Mouse (Mus musculus) liver, adult 2 months (tissue): ENCODE data around the gene Dnajc8. TPM values are rescaled to one million over a fixed set of nuclear protein-coding genes. Genes with fewer than 3 reads are reported as not detected.
A peak's percentile ranks its signal among the peaks of the same experiment; 100 is the strongest.
"Not testable (repeated sequence)": the region's sequence is repeated elsewhere in the genome, so short reads cannot be mapped to it uniquely, and the experiment has no call there.

ENCODE experiments used
- DNase-seq: peaks from one replicate; pipeline ENCODE4 v3.0.0-alpha.2; 2011; ENCODE audit warnings: low read depth, low spot score; ENCODE audit errors: extremely low read depth
- H3K27ac ChIP-seq: fragments of 200-500 bp; replicated peaks from 2 replicates; pipeline ENCODE4 v1.5.1; 2012; ENCODE audit warnings: low read depth, mild to moderate bottlenecking, control low read depth, inconsistent platforms, low read length; ENCODE audit not compliant: insufficient read depth
- H3K27me3 ChIP-seq: fragments of 200-500 bp; 2 replicates; pipeline ENCODE4 v1.6.1; 2012; ENCODE audit warnings: mild to moderate bottlenecking, moderate library complexity, low read length, inconsistent platforms; ENCODE audit not compliant: control insufficient read depth, insufficient read depth
- H3K36me3 ChIP-seq: fragments of 200-500 bp; 2 replicates; pipeline ENCODE4 v1.6.1; 2012; ENCODE audit warnings: low read length, inconsistent platforms; ENCODE audit not compliant: control insufficient read depth, insufficient read depth
- H3K4me1 ChIP-seq: fragments of 200-500 bp; 2 replicates; pipeline ENCODE4 v1.6.1; 2011; ENCODE audit warnings: low read length; ENCODE audit not compliant: control insufficient read depth, insufficient read depth
- H3K4me3 ChIP-seq: fragments of 200-500 bp; 2 replicates; pipeline ENCODE4 v1.5.1; 2011; ENCODE audit warnings: low read depth, mild to moderate bottlenecking, control low read depth, low read length, moderate library complexity; ENCODE audit not compliant: insufficient read depth
- H3K79me2 ChIP-seq: fragments of 200-500 bp; 2 replicates; pipeline ENCODE4 v1.6.1; 2012; ENCODE audit warnings: inconsistent platforms, mild to moderate bottlenecking, low read length, moderate library complexity; ENCODE audit not compliant: control insufficient read depth, insufficient read depth
- H3K9ac ChIP-seq: fragments of 200-500 bp; 2 replicates; pipeline ENCODE4 v1.6.1; 2012; ENCODE audit warnings: low read depth, mild to moderate bottlenecking, control low read depth, inconsistent platforms, low read length
- CTCF ChIP-seq: fragments of 200-500 bp; IDR thresholded peaks from 2 replicates; pipeline ENCODE4 v1.5.1; 2011; ENCODE audit warnings: low read depth, low read length, control low read depth
- POLR2A ChIP-seq: fragments of 200-500 bp; IDR thresholded peaks from 2 replicates; pipeline ENCODE4 v1.6.1; 2011; ENCODE audit warnings: low read length, control low read depth; ENCODE audit not compliant: insufficient read depth; ENCODE audit errors: extremely low read depth
- WGBS: fragments of 180-500 bp; shearing (Covaris S2); methylation state at CpG from one replicate; pipeline ENCODE4 v1.1.7; 2018; 5-methylcytosine and 5-hydroxymethylcytosine counted together
- polyA plus RNA-seq: library from polyadenylated mRNA; depleted of rRNA; stranded (reverse); fragments of >200 nt; gene quantifications from 2 replicates; pipeline ENCODE4 v1.2.3, GENCODE M21; 2012; rRNA removed
- total RNA-seq: library from RNA; depleted of rRNA; stranded (reverse); fragments of >200 nt; gene quantifications from 2 replicates; pipeline ENCODE4 v1.2.3, GENCODE M21; 2014; rRNA removed

Gene Dnajc8
- total and polyA plus RNA-seq, 2 experiments, result 10.4 to 26.1 TPM

DNA sequence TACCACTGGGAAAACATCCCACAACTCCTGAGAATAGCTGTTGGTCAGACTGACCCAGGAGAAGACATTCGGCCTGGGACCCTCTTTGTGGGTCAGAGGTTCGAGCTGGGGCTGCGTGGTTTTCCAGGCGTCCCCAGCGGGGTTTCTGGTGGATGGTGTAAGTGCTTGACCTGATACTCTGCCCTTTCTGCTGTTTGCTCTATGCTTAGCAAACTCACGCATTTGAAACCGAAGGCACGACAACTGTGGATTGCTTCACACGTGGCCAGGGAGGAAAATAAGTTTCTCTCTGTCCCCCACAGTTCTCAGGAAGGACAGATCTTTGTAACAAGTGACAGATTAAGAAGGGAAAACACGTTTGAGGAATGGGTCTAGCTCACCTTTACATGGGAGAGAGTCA is 55.3 kb downstream of the Dnajc8 start:
- Histone ChIP-seq H3K27ac (no peak overlapping the region), H3K36me3 (no peaks in the 10 kb centered on the region), H3K27me3 (no peaks in the 10 kb centered on the region), H3K4me3 (no peak overlapping the region), H3K79me2 (no peaks in the 10 kb centered on the region), H3K4me1 (peaks cover 7% of the 10 kb centered on the region), H3K9ac (no peak overlapping the region)
- TF ChIP-seq CTCF (no peak), POLR2A (no peak)
- WGBS, result 25% methylated on average over 10 of the region's 10 CpGs
- DNase-seq, result peak; percentile 68

DNA sequence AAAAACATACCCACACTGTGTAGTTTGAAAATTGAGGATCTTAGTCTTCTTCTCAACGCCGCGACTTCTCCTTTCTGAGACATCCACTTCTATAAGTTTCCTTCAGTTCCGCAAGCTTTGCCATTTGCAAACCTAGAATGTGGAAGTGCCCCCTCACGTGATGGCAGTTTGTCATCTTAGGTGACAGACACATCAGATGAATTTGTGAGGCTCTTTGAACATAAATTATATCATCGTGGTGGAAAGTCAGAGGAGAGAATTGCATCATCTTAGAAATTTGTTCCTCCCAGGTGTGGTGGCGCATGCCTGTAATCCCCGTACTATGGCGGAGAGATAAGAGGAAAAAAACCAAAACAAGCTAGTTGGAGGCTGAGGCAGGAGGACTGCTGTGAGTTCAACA is 57.6 kb downstream of the Dnajc8 start:
- peak; percentile 53 for DNase-seq
- TF ChIP-seq CTCF (no peak), POLR2A (no peak)
- Histone ChIP-seq H3K9ac (no peak overlapping the region), H3K4me3 (no peak overlapping the region), H3K79me2 (no peaks in the 10 kb centered on the region), H3K27ac (no peak overlapping the region), H3K27me3 (no peaks in the 10 kb centered on the region), H3K36me3 (no peaks in the 10 kb centered on the region), H3K4me1 (peaks cover 7% of the 10 kb centered on the region)
- 88% methylated on average over 9 of the region's 9 CpGs for WGBS

DNA sequence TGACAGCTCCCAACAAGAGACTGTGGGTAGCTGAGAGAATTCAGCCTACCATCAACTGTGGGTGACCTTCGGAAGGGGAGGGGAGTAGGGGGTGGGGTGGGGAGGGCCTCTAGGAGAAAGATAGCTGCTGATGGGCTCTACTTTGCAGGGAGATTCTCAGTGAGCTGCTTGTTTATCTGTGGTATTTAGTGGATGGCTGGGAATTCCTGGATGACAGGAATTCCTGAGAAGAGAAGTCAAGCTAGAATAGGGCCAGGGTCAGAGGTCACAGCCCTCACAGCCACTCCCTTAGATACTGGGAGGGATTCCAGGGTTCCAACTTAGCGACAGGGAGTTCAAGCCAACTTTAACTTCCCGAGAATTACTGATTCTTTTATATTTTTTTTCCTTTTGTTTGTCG is 58.8 kb downstream of the Dnajc8 start:
- H3K36me3 ChIP-seq, result no peaks in the 10 kb centered on the region
- TF ChIP-seq CTCF, result no peak
- TF ChIP-seq POLR2A, result no peak
- no peak overlapping the region for H3K9ac ChIP-seq
- H3K27me3 ChIP-seq, result no peaks in the 10 kb centered on the region
- WGBS, result 28% methylated on average over 4 of the region's 4 CpGs
- no peaks in the 10 kb centered on the region for H3K79me2 ChIP-seq
- H3K4me3 ChIP-seq, result no peak overlapping the region
- peak; percentile 67 for DNase-seq
- peaks cover 7% of the 10 kb centered on the region for H3K4me1 ChIP-seq
- no peak overlapping the region for H3K27ac ChIP-seq

DNA sequence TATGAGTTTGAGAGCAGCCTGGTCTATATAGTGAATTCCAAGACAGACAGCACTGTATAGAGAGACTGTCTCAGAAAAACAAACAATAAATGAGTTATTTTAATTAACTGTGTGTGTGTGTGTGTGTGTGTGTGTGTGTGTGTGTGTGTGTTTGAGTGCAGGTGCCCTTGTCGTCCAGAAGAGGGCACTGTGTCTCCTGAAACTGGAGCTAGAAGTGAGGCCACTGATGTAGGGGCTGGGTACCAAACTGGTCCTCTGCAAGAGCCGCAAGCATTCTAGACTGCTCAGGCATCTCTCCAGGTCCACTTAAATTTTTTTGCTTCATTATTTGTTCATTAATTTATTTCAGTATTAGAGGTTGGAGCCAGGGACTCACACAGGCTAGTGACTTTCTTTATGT is 63.5 kb downstream of the Dnajc8 start:
- DNase-seq, result no peak
- Histone ChIP-seq H3K9ac (no peak overlapping the region), H3K4me1 (no peaks in the 10 kb centered on the region), H3K27ac (no peak overlapping the region), H3K36me3 (no peaks in the 10 kb centered on the region), H3K27me3 (no peaks in the 10 kb centered on the region), H3K79me2 (no peaks in the 10 kb centered on the region), H3K4me3 (no peak overlapping the region)
- TF ChIP-seq CTCF (no peak), POLR2A (no peak)
- 90% methylated on average over 2 of the region's 2 CpGs for WGBS

DNA sequence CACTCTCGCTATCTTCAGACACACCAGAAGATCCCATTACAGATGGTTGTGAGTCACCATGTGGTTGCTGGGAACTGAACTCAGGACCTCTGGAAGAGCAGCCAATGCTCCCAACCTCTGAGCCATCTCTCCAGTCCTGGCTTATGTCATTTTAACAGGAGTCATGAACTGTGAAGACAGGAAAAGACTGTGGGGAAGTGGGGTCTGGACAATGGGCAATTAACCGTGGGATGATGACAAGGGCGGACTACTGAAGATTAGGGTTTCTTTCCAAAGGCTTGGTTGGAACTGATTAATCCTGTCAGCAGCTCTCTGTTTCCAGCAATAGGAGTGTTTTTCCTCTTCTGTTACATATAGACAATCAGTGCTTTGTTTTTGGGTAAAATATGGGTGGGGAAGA is 64.4 kb downstream of the Dnajc8 start:
- no peaks in the 10 kb centered on the region for H3K79me2 ChIP-seq
- no peak overlapping the region for H3K9ac ChIP-seq
- H3K27ac ChIP-seq, result no peak overlapping the region
- peak; percentile 28 for DNase-seq
- no peaks in the 10 kb centered on the region for H3K4me1 ChIP-seq
- WGBS, result 85% methylated on average over 3 of the region's 3 CpGs
- TF ChIP-seq CTCF (no peak), POLR2A (no peak)
- no peaks in the 10 kb centered on the region for H3K36me3 ChIP-seq
- H3K4me3 ChIP-seq, result no peak overlapping the region
- no peaks in the 10 kb centered on the region for H3K27me3 ChIP-seq

DNA sequence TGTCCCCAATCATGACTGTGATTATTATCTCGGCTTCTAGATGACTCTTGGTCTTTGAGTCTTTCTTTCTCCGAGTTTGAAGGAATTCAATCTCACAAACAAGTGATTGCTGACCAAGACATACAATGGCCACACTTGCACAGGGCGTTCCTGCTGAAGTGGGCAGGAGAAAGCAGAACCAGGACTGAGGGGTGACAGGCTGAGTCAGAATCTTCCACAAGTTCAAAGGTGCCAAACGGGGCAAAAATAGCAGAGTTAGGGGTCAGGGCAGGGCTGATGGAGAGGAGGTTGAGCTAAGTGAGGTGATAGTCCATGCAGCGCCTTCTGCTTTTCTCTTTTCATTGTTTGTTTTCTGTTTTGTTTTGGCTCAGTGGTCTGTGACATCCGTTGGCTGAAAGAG is 65.1 kb downstream of the Dnajc8 start:
- no peaks in the 10 kb centered on the region for H3K79me2 ChIP-seq
- H3K36me3 ChIP-seq, result no peaks in the 10 kb centered on the region
- no peaks in the 10 kb centered on the region for H3K27me3 ChIP-seq
- H3K9ac ChIP-seq, result no peak overlapping the region
- no peak overlapping the region for H3K4me3 ChIP-seq
- no peak overlapping the region for H3K27ac ChIP-seq
- 89% methylated on average over 6 of the region's 6 CpGs for WGBS
- no peak for TF ChIP-seq CTCF
- TF ChIP-seq POLR2A, result no peak
- no peak for DNase-seq
- no peaks in the 10 kb centered on the region for H3K4me1 ChIP-seq

DNA sequence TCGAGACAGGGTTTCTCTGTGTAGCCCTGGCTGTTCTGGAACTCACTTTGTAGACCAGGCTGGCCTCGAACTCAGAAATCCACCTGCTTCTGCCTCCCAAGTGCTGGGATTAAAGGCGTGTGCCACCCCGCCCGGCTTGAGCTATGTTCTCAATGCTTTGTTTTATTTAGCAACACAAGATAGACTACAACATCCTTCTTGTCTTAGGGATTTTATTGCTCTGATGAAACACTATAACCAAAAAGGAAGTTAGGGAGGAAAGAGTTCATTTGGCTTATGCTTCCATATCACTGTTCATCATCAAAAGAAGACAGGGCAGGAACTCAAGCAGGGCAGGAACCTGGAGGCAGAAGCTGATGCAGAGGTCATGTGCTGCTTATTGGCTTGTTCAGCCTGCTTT is 65.9 kb downstream of the Dnajc8 start:
- not testable (repeated sequence) for H3K4me3 ChIP-seq, DNase-seq, H3K27me3 ChIP-seq, H3K9ac ChIP-seq, H3K79me2 ChIP-seq, H3K4me1 ChIP-seq, H3K36me3 ChIP-seq, H3K27ac ChIP-seq
- WGBS, result 85% methylated on average over 4 of the region's 5 CpGs

Other genes with a start within 250 kb of the Dnajc8 start
- 0.40 TPM in 1 of 2 replicates, not detected in the other for gene Rab42, start 232.2 kb upstream of the Dnajc8 start, total RNA-seq
- not detected in 2 replicates for gene Rab42, start 232.2 kb upstream of the Dnajc8 start, polyA plus RNA-seq
- 28.3 and 29.5 TPM in 2 replicates for gene Trnau1ap, start 206.0 kb upstream of the Dnajc8 start, total RNA-seq
- 11.2 and 12.2 TPM in 2 replicates for gene Trnau1ap, start 206.0 kb upstream of the Dnajc8 start, polyA plus RNA-seq
- 3.0 and 4.2 TPM in 2 replicates for gene Rcc1, start 181.9 kb upstream of the Dnajc8 start, total RNA-seq
- gene Rcc1, start 181.9 kb upstream of the Dnajc8 start, polyA plus RNA-seq, result 2.8 and 4.0 TPM in 2 replicates
- gene Phactr4, start 113.1 kb upstream of the Dnajc8 start, total RNA-seq, result 6.6 and 8.9 TPM in 2 replicates
- 7.2 and 8.0 TPM in 2 replicates for gene Phactr4, start 113.1 kb upstream of the Dnajc8 start, polyA plus RNA-seq
- gene Med18, start 71.6 kb upstream of the Dnajc8 start, total RNA-seq, result 3.8 TPM in 2 replicates
- 1.0 and 1.4 TPM in 2 replicates for gene Med18, start 71.6 kb upstream of the Dnajc8 start, polyA plus RNA-seq
- 2.7 and 3.6 TPM in 2 replicates for gene Sesn2, start 25.0 kb upstream of the Dnajc8 start, total RNA-seq
- 5.5 and 6.0 TPM in 2 replicates for gene Sesn2, start 25.0 kb upstream of the Dnajc8 start, polyA plus RNA-seq
- 59.5 and 87.1 TPM in 2 replicates for gene Atpif1, start 1.9 kb upstream of the Dnajc8 start, total RNA-seq
- gene Atpif1, start 1.9 kb upstream of the Dnajc8 start, polyA plus RNA-seq, result 25.9 and 26.2 TPM in 2 replicates
- gene Ptafr, start 28.5 kb downstream of the Dnajc8 start, total RNA-seq, result 1.0 and 1.3 TPM in 2 replicates
- 0.73 and 1.0 TPM in 2 replicates for gene Ptafr, start 28.5 kb downstream of the Dnajc8 start, polyA plus RNA-seq
- 6.7 and 6.8 TPM in 2 replicates for gene Eya3, start 103.4 kb downstream of the Dnajc8 start, total RNA-seq
- 9.0 and 9.2 TPM in 2 replicates for gene Eya3, start 103.4 kb downstream of the Dnajc8 start, polyA plus RNA-seq
- gene Xkr8, start 197.0 kb downstream of the Dnajc8 start, total RNA-seq, result 3.0 and 6.1 TPM in 2 replicates
- gene Xkr8, start 197.0 kb downstream of the Dnajc8 start, polyA plus RNA-seq, result 5.9 and 10.1 TPM in 2 replicates
- 0.34 and 0.65 TPM in 2 replicates for gene Smpdl3b, start 221.7 kb downstream of the Dnajc8 start, total RNA-seq
- 0.16 and 0.34 TPM in 2 replicates for gene Smpdl3b, start 221.7 kb downstream of the Dnajc8 start, polyA plus RNA-seq
- 6.6 and 8.1 TPM in 2 replicates for gene Rpa2, start 232.8 kb downstream of the Dnajc8 start, total RNA-seq
- 9.2 and 11.1 TPM in 2 replicates for gene Rpa2, start 232.8 kb downstream of the Dnajc8 start, polyA plus RNA-seq